Mouse (Mus musculus) C2C12 (cell line): Measurements from ENCODE around the gene Ak4. TPM values are rescaled to one million over a fixed set of nuclear protein-coding genes. Genes with fewer than 3 reads are reported as not detected.
A peak's percentile ranks its signal among the peaks of the same experiment; 100 is the strongest.

Source experiments
- H3K27me3 ChIP-seq: one replicate; pipeline ENCODE4 v1.6.1; 2011; ENCODE audit not compliant: control insufficient read depth, insufficient read depth, insufficient read length
- H3K36me3 ChIP-seq: one replicate; pipeline ENCODE4 v1.6.1; 2011; ENCODE audit not compliant: control insufficient read depth, insufficient read depth
- H3K4me3 ChIP-seq: one replicate; pipeline ENCODE4 v1.5.1; 2011; ENCODE audit warnings: mild to moderate bottlenecking, control low read depth; ENCODE audit not compliant: poor library complexity, insufficient read depth, severe bottlenecking
- H3K79me2 ChIP-seq: one replicate; pipeline ENCODE4 v1.6.1; 2011; ENCODE audit not compliant: control insufficient read depth, insufficient read depth
- H3K79me3 ChIP-seq: one replicate; pipeline ENCODE4 v1.6.1; 2011; ENCODE audit warnings: low read depth, control low read depth
- H3ac ChIP-seq: one replicate; pipeline ENCODE3; 2011; ENCODE audit warnings: low read depth; ENCODE audit not compliant: control insufficient read depth, insufficient read length
- CEBPB ChIP-seq: IDR thresholded peaks from one replicate; pipeline ENCODE4 v1.6.1; 2011; ENCODE audit warnings: low read depth, mild to moderate bottlenecking, control low read depth, moderate library complexity
- CTCF ChIP-seq: IDR thresholded peaks from one replicate; pipeline ENCODE4 v1.5.1; 2011; ENCODE audit not compliant: control insufficient read depth, insufficient read depth, insufficient read length
- FOSL1 ChIP-seq: IDR thresholded peaks from one replicate; pipeline ENCODE4 v1.8.0; 2011; ENCODE audit warnings: mild to moderate bottlenecking, low read length; ENCODE audit not compliant: poor library complexity, insufficient read depth, severe bottlenecking
- MAX ChIP-seq: IDR thresholded peaks from one replicate; pipeline ENCODE4 v1.6.1; 2011; ENCODE audit warnings: mild to moderate bottlenecking, control low read depth
- MYOD1 ChIP-seq: IDR thresholded peaks from one replicate; pipeline ENCODE4 v1.6.1; 2011; ENCODE audit warnings: low read depth; ENCODE audit not compliant: control insufficient read depth, insufficient read length
- MYOG ChIP-seq: IDR thresholded peaks from one replicate; pipeline ENCODE4 v1.6.1; 2011; ENCODE audit not compliant: control insufficient read depth, insufficient read length; ENCODE audit errors: extremely low read depth
- USF1 ChIP-seq: IDR thresholded peaks from one replicate; pipeline ENCODE4 v1.6.1; 2011; ENCODE audit warnings: low read depth, mild to moderate bottlenecking, control low read depth, moderate library complexity
- polyA plus RNA-seq: library from polyadenylated mRNA; unstranded; fragments of >200 nt; fragmentation: generic; extraction: Trizol; gene quantifications from one replicate; pipeline ENCODE4 v1.2.1, GENCODE M21; 2012; ENCODE audit warnings: missing spikeins

The Ak4 gene
- polyA plus RNA-seq, 1 experiment = 0.25 TPM

DNA sequence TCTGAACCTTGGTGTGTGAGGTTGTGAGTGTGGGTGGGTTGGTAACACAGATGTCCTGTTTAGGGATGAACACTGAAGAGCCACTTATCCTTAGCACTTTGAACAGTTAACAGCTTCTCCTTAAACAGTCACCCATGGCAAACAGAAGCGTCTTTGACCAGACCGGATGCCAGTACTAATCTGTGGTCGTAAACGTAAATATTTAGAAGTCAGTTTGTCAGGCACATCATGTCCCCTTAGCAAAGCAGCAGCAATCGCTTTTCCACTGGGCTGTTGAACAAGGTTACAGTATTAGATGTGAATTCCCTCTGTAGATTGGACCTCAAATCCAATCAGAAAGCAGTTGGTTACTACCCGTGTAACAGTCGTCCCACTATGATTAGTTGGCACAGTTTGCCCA is 30.3 kb downstream of the Ak4 start:
- no peak for TF ChIP-seq CEBPB
- TF ChIP-seq MYOG = no peak
- TF ChIP-seq MAX = no peak
- no peak for TF ChIP-seq FOSL1
- no peak for TF ChIP-seq CTCF
- no peak for TF ChIP-seq USF1
- no peak overlapping the region for H3K4me3 ChIP-seq
- no peaks in the 10 kb centered on the region for H3K36me3 ChIP-seq
- no peaks in the 10 kb centered on the region for H3K79me3 ChIP-seq
- no peaks in the 10 kb centered on the region for H3K79me2 ChIP-seq
- H3K27me3 ChIP-seq = no peaks in the 10 kb centered on the region
- no peak overlapping the region for H3ac ChIP-seq

- Histone ChIP-seq H3K4me3 (no peak overlapping the region), H3K27me3 (no peaks in the 10 kb centered on the region), H3ac (no peak overlapping the region), H3K79me2 (no peaks in the 10 kb centered on the region), H3K36me3 (no peaks in the 10 kb centered on the region), H3K79me3 (no peaks in the 10 kb centered on the region)
- TF ChIP-seq FOSL1 (no peak), CEBPB (no peak), MYOG (no peak), USF1 (no peak), CTCF (no peak), MAX (no peak), MYOD1 (no peak)
These were observed 31.2 kb downstream of the Ak4 start for GRCm38 (mm10) chr4:101450150-101450780.

- no peak overlapping the region for H3K4me3 ChIP-seq
- no peak overlapping the region for H3ac ChIP-seq
- no peak for TF ChIP-seq MYOD1
- TF ChIP-seq USF1 = no peak
- TF ChIP-seq FOSL1 = no peak
- no peak for TF ChIP-seq MYOG
- TF ChIP-seq CEBPB = no peak
- TF ChIP-seq MAX = no peak
- no peak for TF ChIP-seq CTCF
- H3K27me3 ChIP-seq = no peaks in the 10 kb centered on the region
- no peaks in the 10 kb centered on the region for H3K36me3 ChIP-seq
- no peaks in the 10 kb centered on the region for H3K79me2 ChIP-seq
- H3K79me3 ChIP-seq = no peaks in the 10 kb centered on the region
These were observed 32.0 kb downstream of the Ak4 start for GRCm38 (mm10) chr4:101451089-101451488.

- TF ChIP-seq CEBPB (no peak), USF1 (no peak), MAX (no peak), MYOD1 (no peak), MYOG (no peak), CTCF (no peak), FOSL1 (no peak)
- no peaks in the 10 kb centered on the region for H3K27me3 ChIP-seq
- H3ac ChIP-seq = no peak overlapping the region
- H3K79me3 ChIP-seq = no peaks in the 10 kb centered on the region
- H3K36me3 ChIP-seq = no peaks in the 10 kb centered on the region
- no peaks in the 10 kb centered on the region for H3K79me2 ChIP-seq
- H3K4me3 ChIP-seq = no peak overlapping the region
These were observed 33.8 kb downstream of the Ak4 start for GRCm38 (mm10) chr4:101452829-101453228.

DNA sequence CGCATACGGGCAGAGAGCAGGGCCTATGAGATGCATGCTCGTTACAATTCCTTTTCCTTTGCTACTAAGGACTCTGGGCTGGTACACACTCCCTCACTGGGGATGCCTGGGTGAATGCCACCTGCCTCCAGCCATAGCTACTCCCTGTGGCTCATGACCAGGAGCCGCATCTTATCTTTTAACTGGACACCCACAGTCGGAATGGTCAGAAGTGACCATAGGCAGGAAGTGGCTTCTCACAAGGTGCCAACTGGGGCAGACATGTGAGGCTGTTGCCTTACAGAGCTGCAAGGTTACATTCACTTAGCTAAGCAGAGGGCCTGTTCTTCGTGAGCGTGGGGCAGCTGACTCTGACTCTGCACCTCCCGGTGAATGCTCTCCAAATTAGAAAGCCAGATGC is 38.1 kb downstream of the Ak4 start:
- H3K27me3 ChIP-seq = no peaks in the 10 kb centered on the region
- H3K4me3 ChIP-seq = no peak overlapping the region
- no peaks in the 10 kb centered on the region for H3K79me2 ChIP-seq
- no peaks in the 10 kb centered on the region for H3K36me3 ChIP-seq
- no peak for TF ChIP-seq USF1
- TF ChIP-seq MYOG = no peak
- TF ChIP-seq MAX = no peak
- TF ChIP-seq CTCF = no peak
- no peak for TF ChIP-seq CEBPB
- TF ChIP-seq FOSL1 = no peak
- TF ChIP-seq MYOD1 = no peak
- H3K79me3 ChIP-seq = no peaks in the 10 kb centered on the region
- H3ac ChIP-seq = no peak overlapping the region

- Histone ChIP-seq H3K27me3 (no peaks in the 10 kb centered on the region), H3K36me3 (no peaks in the 10 kb centered on the region), H3K4me3 (no peak overlapping the region), H3K79me2 (no peaks in the 10 kb centered on the region), H3ac (no peak overlapping the region), H3K79me3 (no peaks in the 10 kb centered on the region)
- TF ChIP-seq CTCF = peak; percentile 3
- TF ChIP-seq FOSL1 = no peak
These were observed 39.3 kb downstream of the Ak4 start for GRCm38 (mm10) chr4:101458341-101458740.
